Mouse (Mus musculus) spleen, postnatal 0 days (tissue): ENCODE data around the gene H2al1h. TPM values are rescaled to one million over a fixed set of nuclear protein-coding genes. Genes with fewer than 3 reads are reported as not detected.

Source experiments
- polyA plus RNA-seq: library from polyadenylated mRNA; unstranded; fragments of >200 nt; fragmentation: Nextera tagmentation; extraction: Ambion mirVana; gene quantifications from 2 replicates; pipeline ENCODE4 v1.2.1, GENCODE M21; 2015

Gene H2al1h
- polyA plus RNA-seq: not detected in 2 replicates

GRCm38 (mm10) chrX:11321192-11321591 is at the start of gene H2al1h:
Gene H2al1h (plus strand): TSS chrX:11321492.

GRCm38 (mm10) chrX:11298957-11299356 is 22.3 kb upstream of the H2al1h start, which contains the start of gene H2al1a:
Gene H2al1a (plus strand): TSS chrX:11299257.

GRCm38 (mm10) chrX:11302132-11302531 is 19.2 kb upstream of the H2al1h start, which contains the start of gene H2al1b:
Gene H2al1b (plus strand): TSS chrX:11302432.

GRCm38 (mm10) chrX:11305355-11305754 is 15.9 kb upstream of the H2al1h start, which contains the start of gene H2al1c:
Gene H2al1c (plus strand): TSS chrX:11305655.

GRCm38 (mm10) chrX:11308524-11308923 is 12.8 kb upstream of the H2al1h start, which contains the start of gene H2al1d:
Gene H2al1d (plus strand): TSS chrX:11308824.

GRCm38 (mm10) chrX:11311634-11312033 is 9.7 kb upstream of the H2al1h start, which contains the start of gene H2al1e:
Gene H2al1e (plus strand): TSS chrX:11311934.

GRCm38 (mm10) chrX:11314858-11315257 is 6.4 kb upstream of the H2al1h start, which contains the start of gene H2al1f:
Gene H2al1f (plus strand): TSS chrX:11315158.

GRCm38 (mm10) chrX:11317956-11318355 is 3.3 kb upstream of the H2al1h start, which contains the start of gene H2al1g:
Gene H2al1g (plus strand): TSS chrX:11318256.

GRCm38 (mm10) chrX:11324359-11324758 is 3.1 kb downstream of the H2al1h start, which contains the start of gene H2al1i:
Gene H2al1i (plus strand): TSS chrX:11324659.

GRCm38 (mm10) chrX:11327522-11327921 is 6.2 kb downstream of the H2al1h start, which contains the start of gene H2al1j:
Gene H2al1j (plus strand): TSS chrX:11327822.

Other genes starting within 250 kb of the H2al1h start
- not detected in 2 replicates for gene H2al1a, start 22.2 kb upstream of the H2al1h start, polyA plus RNA-seq
- not detected in 2 replicates for gene H2al1b, start 19.1 kb upstream of the H2al1h start, polyA plus RNA-seq
- gene H2al1c, start 15.8 kb upstream of the H2al1h start, polyA plus RNA-seq: not detected in 2 replicates
- gene H2al1d, start 12.7 kb upstream of the H2al1h start, polyA plus RNA-seq: not detected in 2 replicates
- gene H2al1e, start 9.6 kb upstream of the H2al1h start, polyA plus RNA-seq: not detected in 2 replicates
- gene H2al1f, start 6.3 kb upstream of the H2al1h start, polyA plus RNA-seq: not detected in 2 replicates
- not detected in 2 replicates for gene H2al1g, start 3.2 kb upstream of the H2al1h start, polyA plus RNA-seq
- gene H2al1i, start 3.2 kb downstream of the H2al1h start, polyA plus RNA-seq: not detected in 2 replicates
- gene H2al1j, start 6.3 kb downstream of the H2al1h start, polyA plus RNA-seq: not detected in 2 replicates